Mouse (Mus musculus) cerebellum, adult 8-10 months (tissue): Measurements from ENCODE around the gene Gm49711.
A peak's percentile ranks its signal among the peaks of the same experiment; 100 is the strongest.
"Not testable (repeated sequence)": the region's sequence is repeated elsewhere in the genome, so short reads cannot be mapped to it uniquely, and the experiment has no call there.

ENCODE experiments used
- DNase-seq: peaks from one replicate; pipeline ENCODE4 v3.0.0; 2022

Gene Gm49711

GRCm38 (mm10) chr16:92064801-92065200, 6.7 kb downstream of the Gm49711 start:
- no peak for DNase-seq

GRCm38 (mm10) chr16:92070338-92070737, 12.2 kb downstream of the Gm49711 start:
- DNase-seq = no peak

DNA sequence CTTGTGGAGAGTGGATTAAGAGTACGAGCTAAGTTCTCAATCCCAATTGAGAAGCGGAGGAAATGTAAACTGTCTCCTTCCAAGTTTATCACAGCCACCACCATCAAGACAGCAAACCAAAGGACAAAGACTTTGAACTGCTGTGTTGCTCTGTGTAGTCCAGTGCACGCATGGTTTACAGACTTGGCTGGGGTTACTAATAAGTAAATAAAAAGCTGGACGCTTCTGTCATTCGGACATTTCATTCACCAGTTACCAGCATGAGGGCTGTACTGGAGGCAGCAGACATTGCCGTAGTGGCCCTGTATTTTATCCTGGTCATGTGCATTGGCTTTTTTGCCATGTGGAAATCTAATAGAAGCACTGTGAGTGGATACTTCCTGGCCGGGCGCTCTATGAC, 18.7 kb downstream of the Gm49711 start:
- DNase-seq = no peak

GRCm38 (mm10) chr16:92083771-92084453, 25.8 kb downstream of the Gm49711 start:
- no peak for DNase-seq

DNA sequence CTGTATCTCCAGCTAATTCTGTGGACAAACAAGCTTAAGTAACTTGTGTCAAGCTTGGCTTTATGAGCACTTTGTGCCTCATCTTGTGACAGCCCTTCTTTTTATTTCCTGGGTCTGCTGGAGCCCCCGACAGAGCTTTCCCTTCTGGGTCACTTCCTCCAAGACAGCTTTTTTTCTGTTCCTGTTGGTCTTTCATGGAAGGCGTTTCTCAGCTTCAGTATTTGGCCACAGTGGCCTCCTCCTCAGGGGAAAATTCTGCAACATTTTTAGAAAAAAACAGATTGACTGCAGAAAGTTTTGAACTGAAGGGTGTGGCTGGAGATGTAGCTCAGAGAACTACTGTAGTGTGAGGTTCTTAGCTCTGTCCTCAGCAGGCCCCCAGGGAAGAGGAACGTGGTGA, 31.1 kb downstream of the Gm49711 start:
- DNase-seq = no peak

DNA sequence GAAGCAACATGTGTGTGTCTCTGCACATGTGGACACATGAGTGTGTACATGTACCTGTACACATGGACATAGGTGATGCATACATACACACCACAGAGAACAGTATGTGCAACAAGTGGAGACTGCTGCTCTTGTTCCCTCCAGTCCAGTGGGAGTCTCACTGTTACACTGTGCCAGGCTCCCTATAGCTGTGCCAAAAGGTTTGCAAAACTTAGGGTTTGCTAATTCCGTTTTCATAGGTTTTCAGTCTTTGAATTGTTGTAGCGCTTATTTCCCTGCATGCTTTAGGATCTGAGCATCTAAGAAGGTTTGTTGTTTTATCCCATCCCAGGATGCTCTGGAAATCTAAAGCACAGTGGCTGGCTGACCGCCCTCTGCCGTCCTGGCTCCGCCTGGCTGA, 33.8 kb downstream of the Gm49711 start:
- DNase-seq = no peak

DNA sequence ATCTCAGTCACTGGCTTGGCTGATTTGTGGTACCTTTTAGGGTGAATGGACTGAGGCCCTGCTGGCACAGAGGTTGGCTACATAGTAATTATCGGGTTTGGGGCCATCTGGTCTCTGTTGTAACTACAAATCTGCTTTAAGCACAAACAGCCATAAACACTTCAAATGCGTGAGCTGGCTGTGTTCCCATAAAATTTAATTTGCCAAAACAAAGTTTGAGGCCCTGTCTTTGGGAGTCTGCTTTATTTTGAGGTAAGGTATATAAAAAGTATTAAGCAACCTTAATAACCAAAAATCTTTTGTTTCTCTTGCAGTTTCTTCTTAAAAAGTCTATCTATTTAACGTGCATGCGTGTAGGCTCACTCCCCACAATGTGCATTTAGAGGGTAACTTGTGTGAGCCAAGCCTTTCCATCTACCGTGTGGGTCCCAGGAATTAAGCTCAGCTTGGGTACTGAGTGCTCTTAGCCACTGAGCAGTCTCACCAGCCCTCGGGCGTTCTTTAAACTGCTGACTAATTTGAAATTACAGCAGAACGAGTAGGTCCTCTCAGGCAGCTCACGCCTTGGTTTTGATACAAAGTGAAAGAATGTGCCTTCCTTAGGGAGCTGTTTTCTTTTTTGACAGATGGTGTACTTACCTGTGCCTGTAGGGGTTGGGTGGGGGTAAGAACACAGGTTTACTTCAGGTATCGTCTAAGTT, 40.4 kb downstream of the Gm49711 start:
- DNase-seq = no peak

- DNase-seq = no peak
Measured at GRCm38 (mm10) chr16:92099598-92099997, 41.5 kb downstream of the Gm49711 start.

DNA sequence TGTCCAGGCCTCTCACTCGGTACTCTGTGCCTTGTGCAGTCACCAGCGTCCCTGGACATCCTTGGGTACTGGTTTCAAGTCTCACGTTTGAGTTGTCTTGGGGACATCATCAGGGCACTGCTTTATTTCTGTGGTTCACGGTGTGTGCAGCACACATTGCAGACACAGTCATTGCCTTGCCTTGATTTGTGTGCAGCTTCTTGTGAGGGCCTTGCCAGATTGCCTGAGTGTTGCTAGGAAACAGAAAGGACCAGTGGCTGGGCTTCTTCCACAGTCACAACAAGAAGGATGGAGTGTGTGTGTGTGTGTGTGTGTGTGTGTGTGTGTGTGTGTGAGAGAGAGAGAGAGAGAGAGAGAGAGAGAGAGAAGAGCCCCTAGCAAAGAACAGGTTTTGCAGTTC, 42.0 kb downstream of the Gm49711 start:
- DNase-seq = no peak

DNA sequence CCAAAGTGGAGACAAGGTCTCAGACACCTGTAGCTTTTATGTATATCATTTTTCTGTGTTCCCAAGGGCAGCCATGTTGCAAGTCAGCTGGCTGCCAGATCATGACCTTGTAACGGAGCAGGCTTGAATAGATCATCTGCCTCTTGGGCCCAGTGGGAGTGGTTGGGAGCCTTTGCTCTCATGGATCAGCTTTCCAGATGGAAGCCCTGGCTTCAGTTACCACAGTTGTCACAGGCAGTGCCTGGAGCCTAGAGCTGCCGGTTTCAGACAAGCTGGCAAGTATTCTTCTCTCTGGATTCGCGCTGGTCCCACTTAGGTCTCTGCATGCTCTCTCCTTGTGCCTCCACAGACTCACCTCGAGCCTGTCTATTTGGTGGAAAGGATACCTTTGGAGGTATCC, 44.0 kb downstream of the Gm49711 start:
- DNase-seq = no peak

DNA sequence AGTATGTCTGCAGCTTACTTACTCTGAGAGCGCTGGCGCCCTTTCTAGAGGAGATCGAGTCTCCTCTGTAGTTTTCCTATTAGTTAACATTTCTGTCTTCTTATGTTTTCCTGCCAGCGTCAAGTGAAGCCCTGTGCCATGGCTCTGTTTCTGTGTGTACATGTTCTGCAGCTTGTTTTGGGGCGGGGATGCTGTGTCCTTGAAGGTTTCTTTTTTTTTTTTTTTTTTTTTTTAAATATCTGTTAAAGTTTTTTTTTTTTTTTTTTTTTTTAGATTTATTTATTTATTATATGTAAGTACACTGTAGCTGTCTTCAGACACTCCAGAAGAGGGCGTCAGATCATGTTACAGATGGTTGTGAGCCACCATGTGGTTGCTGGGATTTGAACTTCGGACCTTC, 44.8 kb downstream of the Gm49711 start:
- not testable (repeated sequence) for DNase-seq

GRCm38 (mm10) chr16:92103572-92104331, 45.6 kb downstream of the Gm49711 start:
- no peak for DNase-seq

DNA sequence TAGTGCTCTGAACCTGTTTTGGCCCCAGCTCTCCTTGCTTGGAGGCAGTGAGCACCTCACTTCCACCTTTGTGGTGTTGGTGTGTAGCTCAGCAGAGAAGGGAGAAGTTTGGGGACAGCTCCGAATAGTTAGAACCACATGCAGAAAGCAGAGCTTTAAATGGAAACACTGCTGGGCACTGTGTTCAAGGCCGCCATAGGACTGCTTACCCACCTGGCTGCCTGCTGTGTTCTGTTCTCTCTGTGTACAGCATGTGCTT, 46.1 kb downstream of the Gm49711 start:
- no peak for DNase-seq

DNA sequence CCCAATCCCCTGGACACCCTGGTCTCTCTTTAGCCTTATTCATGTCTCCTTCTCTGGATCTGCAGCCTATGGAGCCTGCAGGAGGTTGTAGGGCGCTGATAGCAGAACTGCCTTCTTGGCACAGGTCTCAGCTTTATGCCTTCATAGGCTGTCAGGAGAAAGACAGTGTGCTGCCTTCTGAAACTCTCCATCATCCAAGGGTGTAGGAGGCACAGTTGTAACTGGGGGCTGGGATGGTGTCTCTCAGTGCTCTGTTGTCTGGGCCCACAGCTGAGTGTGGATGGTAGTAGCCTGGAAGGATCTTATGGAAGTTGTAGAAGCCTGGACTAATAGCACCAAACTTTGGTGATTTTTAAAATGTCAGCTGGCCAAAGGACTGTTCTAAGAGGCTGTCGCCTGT, 46.8 kb downstream of the Gm49711 start:
- no peak for DNase-seq

DNA sequence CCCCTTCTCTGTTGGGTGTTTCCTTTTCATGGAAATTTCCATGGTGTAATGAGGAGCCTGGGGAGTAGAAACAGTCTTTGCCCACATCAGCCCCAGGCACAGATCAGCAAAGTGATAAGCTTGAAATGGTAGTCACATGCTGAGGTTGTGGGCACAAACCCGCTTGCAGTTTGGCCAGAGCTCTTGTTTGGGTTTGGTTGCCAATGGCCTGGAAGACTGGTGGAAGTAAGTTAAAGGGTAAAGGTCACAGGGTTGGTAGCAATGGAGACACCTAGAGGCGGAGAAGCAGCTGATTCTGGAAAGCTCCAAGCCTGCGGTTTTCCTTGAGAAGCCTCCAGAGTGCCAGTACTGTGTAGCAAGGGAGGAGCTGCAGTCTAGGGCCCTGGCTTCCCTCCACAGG, 47.5 kb downstream of the Gm49711 start:
- DNase-seq = no peak

DNA sequence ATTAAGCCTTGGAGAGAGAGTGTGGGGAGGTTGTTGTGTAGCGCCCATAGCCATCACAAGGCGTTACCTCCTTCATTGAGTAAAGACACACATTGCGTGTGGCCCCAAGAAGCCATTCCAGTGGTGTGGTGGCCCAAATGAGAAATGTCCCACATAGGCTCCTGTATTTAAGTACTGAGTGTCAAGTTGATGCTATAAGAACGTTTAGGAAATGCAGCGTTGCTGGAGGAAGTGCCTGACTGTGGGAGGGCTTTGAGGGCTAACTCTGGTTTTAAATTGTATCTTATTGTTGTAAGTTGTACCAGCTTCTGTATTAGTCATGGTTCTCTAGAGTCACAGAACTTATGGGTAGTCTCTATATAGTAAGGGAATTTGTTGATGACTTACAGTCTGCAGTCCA, 49.2 kb downstream of the Gm49711 start:
- DNase-seq = no peak

- DNase-seq = peak; percentile 45
Measured at GRCm38 (mm10) chr16:92114706-92115241, 56.7 kb downstream of the Gm49711 start.

GRCm38 (mm10) chr16:92115611-92116421, 57.7 kb downstream of the Gm49711 start:
- peak; percentile 56 for DNase-seq

DNA sequence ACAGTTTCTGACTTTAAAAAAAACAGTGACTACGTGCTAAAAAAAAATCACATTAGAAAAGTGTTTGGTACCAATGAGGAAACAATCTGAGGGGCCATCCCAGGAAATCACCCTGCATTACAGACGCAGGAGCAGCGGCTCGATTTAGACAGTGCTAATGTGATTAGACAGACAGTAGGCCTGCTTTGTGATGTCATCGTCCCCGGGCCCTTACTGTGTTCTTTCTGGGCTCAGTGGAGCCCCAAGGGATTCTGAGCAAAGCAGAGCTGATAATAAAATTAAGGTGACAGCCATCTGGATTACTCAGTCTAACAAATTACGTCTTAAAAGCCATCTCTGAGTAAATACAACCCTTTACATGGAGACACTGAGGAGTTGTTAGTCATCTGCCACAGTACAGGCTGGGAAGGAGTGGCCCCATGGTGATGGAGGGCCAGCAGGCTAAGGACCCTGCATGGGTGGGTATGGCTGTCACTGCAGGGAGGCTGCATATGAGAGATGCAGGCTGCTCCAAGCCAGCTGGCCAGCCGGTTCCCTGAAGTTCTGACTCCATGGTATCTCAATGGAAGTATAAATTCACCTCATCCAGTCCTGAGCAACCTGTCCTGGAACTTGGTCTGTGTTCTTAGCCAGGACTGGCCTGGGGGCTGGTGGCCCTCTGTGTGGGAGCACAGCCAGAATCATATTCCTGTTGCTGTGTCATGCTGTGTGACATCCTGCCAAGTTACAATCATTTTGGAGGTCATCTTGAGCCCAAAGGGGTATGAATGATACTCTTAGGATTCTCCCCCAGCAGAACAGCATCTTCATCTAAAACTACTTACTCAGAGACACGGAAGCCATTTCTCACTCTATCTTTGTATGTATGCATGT, 59.5 kb downstream of the Gm49711 start:
- no peak for DNase-seq

GRCm38 (mm10) chr16:92119013-92119515, 60.9 kb downstream of the Gm49711 start:
- DNase-seq = no peak

DNA sequence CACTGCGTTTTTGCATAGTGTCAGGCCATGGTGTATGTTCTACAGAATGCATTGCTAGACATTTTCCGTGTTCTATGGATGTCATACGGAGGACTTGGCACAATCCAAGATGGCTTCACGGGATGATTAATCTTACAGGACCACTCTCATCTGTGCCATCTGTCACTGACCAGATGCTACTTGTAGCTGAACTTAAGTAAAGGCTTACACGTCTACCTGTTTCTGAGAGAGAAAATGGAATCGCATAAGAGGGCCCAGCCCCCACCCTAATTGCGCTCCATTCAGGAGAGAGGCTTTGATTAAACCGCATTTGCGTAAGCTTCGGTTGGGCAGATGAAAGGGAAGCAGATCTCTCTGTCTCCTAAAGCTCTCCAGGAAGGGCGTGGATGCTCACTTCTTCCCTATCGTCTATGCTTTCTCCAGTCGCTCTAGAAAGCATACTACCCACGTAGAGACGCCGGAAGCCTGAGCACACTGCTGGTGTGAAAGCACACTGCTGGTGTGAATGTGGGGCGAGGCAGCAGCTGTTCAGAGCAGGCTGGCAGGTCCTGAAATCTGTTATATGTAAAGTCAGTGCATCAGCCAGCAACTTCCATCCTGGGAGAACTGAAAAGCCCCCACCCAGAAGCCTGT, 62.9 kb downstream of the Gm49711 start:
- no peak for DNase-seq
